Mouse (Mus musculus): ENCODE data around the gene Rps18.
"Not testable (repeated sequence)": the region's sequence is repeated elsewhere in the genome, so short reads cannot be mapped to it uniquely, and the experiment has no call there.

DNA sequence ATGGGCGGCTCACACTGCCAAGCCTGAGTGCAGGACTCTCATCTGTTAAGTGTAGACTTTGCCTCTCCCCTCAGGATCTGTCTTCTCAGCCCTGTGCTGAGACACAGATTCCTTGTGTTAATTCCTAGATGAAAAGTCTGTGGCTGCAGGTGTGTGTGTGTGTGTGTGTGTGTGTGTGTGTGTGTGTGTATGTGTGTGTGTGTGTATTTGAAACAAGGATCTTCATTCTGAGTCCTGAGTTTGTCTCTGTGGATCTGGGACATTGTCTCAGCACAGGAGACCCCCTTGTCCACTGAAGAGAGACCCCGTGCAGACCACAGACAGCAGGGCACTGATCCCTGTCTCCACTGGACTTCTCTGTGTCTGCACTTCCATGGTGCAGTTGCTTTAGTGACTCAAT lies 45.0 kb upstream of the Rps18 start:
- not testable (repeated sequence) for TF ChIP-seq CTCF, EP300 (IDR thresholded peaks at IDR 0.05; ENCODE audit: low read depth)

Data from liver, embryonic 14.5 days (tissue).